Mouse (Mus musculus): Measurements from ENCODE around the gene Ankrd23. TPM values are rescaled to one million over a fixed set of nuclear protein-coding genes. Genes with fewer than 3 reads are reported as not detected.

The Ankrd23 gene
- polyA plus RNA-seq, 1 experiment = 18.0 TPM

- WGBS = 76% methylated on average over 2 of the region's 2 CpGs
- Histone ChIP-seq H3K4me3 (replicated peaks; ENCODE audit: control insufficient read depth, low read depth, low read length) (no peak overlapping the region), H3K4me1 (ENCODE audit: control insufficient read depth, insufficient read depth, low read length) (peaks cover 2% of the 10 kb centered on the region), H3K27ac (ENCODE audit: control insufficient read depth, insufficient read depth, low read depth, low read length, poor library complexity) (no peak overlapping the region)
- TF ChIP-seq POLR2A (IDR thresholded peaks at IDR 0.05; ENCODE audit: borderline replicate concordance, control insufficient read depth, low read depth, low read length) = no peak
- peak; percentile 48 for TF ChIP-seq CTCF (IDR thresholded peaks at IDR 0.05; ENCODE audit: control insufficient read depth, insufficient read depth, low read length)
Measured at GRCm38 (mm10) chr1:36513718-36514117, 23.0 kb downstream of the Ankrd23 start.

DNA sequence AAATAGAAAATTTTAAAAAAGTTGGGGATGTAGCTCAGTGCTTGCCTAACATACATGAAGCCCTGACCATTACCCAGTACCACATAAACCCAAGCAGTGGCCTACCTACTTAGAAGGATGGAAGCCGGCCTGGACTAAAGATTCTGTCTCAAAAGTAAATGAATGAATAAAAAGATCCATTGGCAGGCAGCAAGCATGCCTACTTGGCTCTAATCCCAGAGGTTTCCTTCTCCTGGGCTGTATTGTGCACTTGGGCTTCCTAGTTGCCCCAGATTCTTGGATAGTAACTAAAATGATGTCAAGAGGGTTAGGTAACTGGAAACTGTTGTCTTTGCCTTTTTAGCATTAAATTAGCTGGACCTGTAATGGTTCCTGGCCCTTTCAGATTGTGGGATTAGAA is 23.4 kb downstream of the Ankrd23 start:
- Histone ChIP-seq H3K4me3 (replicated peaks; ENCODE audit: control insufficient read depth, low read depth, low read length) (no peak overlapping the region), H3K27ac (ENCODE audit: control insufficient read depth, insufficient read depth, low read depth, low read length, poor library complexity) (no peak overlapping the region), H3K4me1 (ENCODE audit: control insufficient read depth, insufficient read depth, low read length) (peaks cover 2% of the 10 kb centered on the region)
- no peak for TF ChIP-seq POLR2A (IDR thresholded peaks at IDR 0.05; ENCODE audit: borderline replicate concordance, control insufficient read depth, low read depth, low read length)
- WGBS = 49% methylated on average over 1 of the region's 1 CpGs

GRCm38 (mm10) chr1:36512966-36513280 is 23.8 kb downstream of the Ankrd23 start:
- peaks cover 3% of the 10 kb centered on the region for H3K4me1 ChIP-seq (ENCODE audit: control insufficient read depth, insufficient read depth, low read length)
- TF ChIP-seq CTCF (IDR thresholded peaks at IDR 0.05; ENCODE audit: control insufficient read depth, insufficient read depth, low read length) = no peak
- TF ChIP-seq POLR2A (IDR thresholded peaks at IDR 0.05; ENCODE audit: borderline replicate concordance, control insufficient read depth, low read depth, low read length) = no peak
- WGBS = 5% methylated on average over 16 of the region's 16 CpGs
- peak overlapping the region; percentile 86 for H3K4me3 ChIP-seq (replicated peaks; ENCODE audit: control insufficient read depth, low read depth, low read length)
- no peak overlapping the region for H3K27ac ChIP-seq (ENCODE audit: control insufficient read depth, insufficient read depth, low read depth, low read length, poor library complexity)

GRCm38 (mm10) chr1:36512089-36512965 is 24.4 kb downstream of the Ankrd23 start:
- TF ChIP-seq CTCF (IDR thresholded peaks at IDR 0.05; ENCODE audit: control insufficient read depth, insufficient read depth, low read length) (no peak), POLR2A (IDR thresholded peaks at IDR 0.05; ENCODE audit: borderline replicate concordance, control insufficient read depth, low read depth, low read length) (no peak)
- Histone ChIP-seq H3K4me1 (ENCODE audit: control insufficient read depth, insufficient read depth, low read length) (peaks cover 7% of the 10 kb centered on the region), H3K4me3 (replicated peaks; ENCODE audit: control insufficient read depth, low read depth, low read length) (peak overlapping the region; percentile 86), H3K27ac (ENCODE audit: control insufficient read depth, insufficient read depth, low read depth, low read length, poor library complexity) (peak overlapping the region; percentile 95)
- 9% methylated on average over 126 of the region's 126 CpGs for WGBS

DNA sequence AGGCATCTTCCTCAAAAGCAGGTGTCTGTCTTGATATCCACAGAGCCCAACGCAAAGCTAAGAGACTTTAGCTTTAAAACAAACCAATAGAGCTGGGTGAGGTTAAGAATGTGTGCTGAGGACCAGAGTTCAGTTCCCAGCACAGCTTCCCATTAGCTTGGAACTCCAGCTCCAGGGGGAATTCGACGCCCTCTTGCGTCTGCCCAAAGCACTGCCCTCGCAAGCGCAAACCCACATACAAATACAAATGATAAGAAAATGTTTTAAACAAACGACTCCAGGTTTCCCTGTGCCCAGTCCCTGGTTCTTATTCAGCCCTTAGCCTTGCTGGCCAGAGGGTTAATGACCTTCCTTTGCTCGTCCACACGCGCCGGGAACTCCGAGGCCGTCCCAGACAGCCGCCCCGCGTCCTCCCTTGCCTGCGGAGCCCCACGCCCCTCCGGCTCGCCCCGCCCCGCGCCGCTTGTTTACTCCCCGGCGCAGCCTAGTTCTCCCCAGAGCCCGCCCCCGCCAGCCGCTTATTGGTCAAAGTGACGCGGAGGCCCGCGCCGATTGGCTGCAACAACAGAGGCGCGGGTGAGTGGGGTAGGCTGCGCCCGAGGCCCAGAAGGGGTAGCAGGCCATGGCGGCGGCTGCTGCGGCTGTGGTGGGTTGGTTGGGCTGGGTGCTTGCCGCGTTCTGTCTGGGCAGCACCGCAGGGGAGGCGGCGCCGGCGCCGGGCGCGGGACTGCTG is 25.2 kb downstream of the Ankrd23 start, which contains the start of gene Cnnm3:
TSS of gene Cnnm3 (plus strand) at position 579 of the 733 bp plus-strand sequence.
- peak within 1 kb of the TSS; percentile 86 for H3K4me3 ChIP-seq (replicated peaks; ENCODE audit: control insufficient read depth, low read depth, low read length)
- WGBS = 2% methylated on average over 51 of the region's 51 CpGs
- TF ChIP-seq CTCF (IDR thresholded peaks at IDR 0.05; ENCODE audit: control insufficient read depth, insufficient read depth, low read length) (peak; percentile 51), POLR2A (IDR thresholded peaks at IDR 0.05; ENCODE audit: borderline replicate concordance, control insufficient read depth, low read depth, low read length) (peak; percentile 77; the same call in 1 of the 2 replicates)
- peaks cover 7% of the 10 kb centered on the region for H3K4me1 ChIP-seq (ENCODE audit: control insufficient read depth, insufficient read depth, low read length)
- peak within 1 kb of the TSS; percentile 95 for H3K27ac ChIP-seq (ENCODE audit: control insufficient read depth, insufficient read depth, low read depth, low read length, poor library complexity)

- 26% methylated on average over 5 of the region's 5 CpGs for WGBS
- TF ChIP-seq POLR2A (IDR thresholded peaks at IDR 0.05; ENCODE audit: borderline replicate concordance, control insufficient read depth, low read depth, low read length) (no peak), CTCF (IDR thresholded peaks at IDR 0.05; ENCODE audit: control insufficient read depth, insufficient read depth, low read length) (no peak)
- Histone ChIP-seq H3K4me1 (ENCODE audit: control insufficient read depth, insufficient read depth, low read length) (peaks cover 7% of the 10 kb centered on the region; the same call in 1 of the 2 replicates), H3K27ac (ENCODE audit: control insufficient read depth, insufficient read depth, low read depth, low read length, poor library complexity) (no peak overlapping the region), H3K4me3 (replicated peaks; ENCODE audit: control insufficient read depth, low read depth, low read length) (no peak overlapping the region)
Measured at GRCm38 (mm10) chr1:36508238-36508637, 28.4 kb downstream of the Ankrd23 start.

DNA sequence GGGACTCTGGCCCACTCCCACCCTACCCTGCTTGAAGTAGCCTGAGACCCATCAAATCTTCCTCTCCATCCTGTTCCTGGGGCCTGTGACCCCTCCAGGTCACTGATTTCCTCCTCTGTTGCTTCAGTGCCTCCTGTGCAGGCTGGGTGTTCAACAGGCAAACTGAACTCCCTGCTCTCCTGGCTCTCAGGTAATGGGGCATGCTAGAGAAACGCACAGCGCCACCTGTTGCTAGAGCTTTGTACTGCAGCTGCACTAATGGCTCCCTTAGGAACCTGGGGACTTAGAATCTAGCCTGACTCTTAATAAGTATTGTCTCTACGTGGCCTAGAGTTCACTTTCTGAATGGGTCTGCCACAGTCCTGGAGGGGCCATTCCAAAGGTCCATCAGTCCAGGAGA is 35.4 kb downstream of the Ankrd23 start:
- no peaks in the 10 kb centered on the region for H3K4me1 ChIP-seq (ENCODE audit: control insufficient read depth, insufficient read depth, low read length)
- H3K27ac ChIP-seq (ENCODE audit: control insufficient read depth, insufficient read depth, low read depth, low read length, poor library complexity) = no peak overlapping the region
- H3K4me3 ChIP-seq (replicated peaks; ENCODE audit: control insufficient read depth, low read depth, low read length) = no peak overlapping the region
- peak; percentile 97 for TF ChIP-seq CTCF (IDR thresholded peaks at IDR 0.05; ENCODE audit: control insufficient read depth, insufficient read depth, low read length)
- TF ChIP-seq POLR2A (IDR thresholded peaks at IDR 0.05; ENCODE audit: borderline replicate concordance, control insufficient read depth, low read depth, low read length) = no peak
- WGBS = 3% methylated on average over 3 of the region's 3 CpGs

DNA sequence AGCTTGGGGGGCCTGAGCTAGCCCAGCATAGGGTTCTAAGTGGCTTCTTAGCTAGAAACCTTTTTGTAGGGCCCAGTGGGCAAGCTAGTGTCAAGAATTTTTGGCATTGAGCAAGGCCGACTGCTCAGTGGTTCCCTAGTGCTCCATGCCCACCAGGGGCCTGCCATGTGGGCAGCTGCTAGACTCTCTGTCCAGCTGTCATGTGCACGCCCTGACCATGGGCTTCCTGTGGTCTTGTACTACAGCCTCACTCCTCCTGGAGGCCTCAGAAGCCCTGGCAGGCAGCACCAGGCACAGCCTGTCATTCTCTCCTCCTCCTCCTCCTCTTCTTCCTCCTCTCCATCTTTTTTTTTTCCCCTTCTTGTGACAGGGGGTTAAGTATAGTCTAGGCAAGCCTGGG is 39.4 kb downstream of the Ankrd23 start:
- H3K4me1 ChIP-seq (ENCODE audit: control insufficient read depth, insufficient read depth, low read length) = no peaks in the 10 kb centered on the region
- WGBS = 81% methylated on average over 2 of the region's 2 CpGs
- H3K4me3 ChIP-seq (replicated peaks; ENCODE audit: control insufficient read depth, low read depth, low read length) = no peak overlapping the region
- no peak overlapping the region for H3K27ac ChIP-seq (ENCODE audit: control insufficient read depth, insufficient read depth, low read depth, low read length, poor library complexity)
- TF ChIP-seq POLR2A (IDR thresholded peaks at IDR 0.05; ENCODE audit: borderline replicate concordance, control insufficient read depth, low read depth, low read length) = no peak
- TF ChIP-seq CTCF (IDR thresholded peaks at IDR 0.05; ENCODE audit: control insufficient read depth, insufficient read depth, low read length) = no peak
